Mouse (Mus musculus): ENCODE data around the gene Gabrq. TPM values are rescaled to one million over a fixed set of nuclear protein-coding genes. Genes with fewer than 3 reads are reported as not detected.

The Gabrq gene
- total RNA-seq (2021) = under 1 TPM; 0.09 to 0.24 TPM
- long read RNA-seq, experiment 1 = 0 reads
- long read RNA-seq, experiment 2 = 0 reads

GRCm38 (mm10) chrX:72824776-72825588 lies at the start of gene Gabrq:
TSS of gene Gabrq (plus strand) at chrX:72825178.
- DNase-seq = peak; percentile 31

DNA sequence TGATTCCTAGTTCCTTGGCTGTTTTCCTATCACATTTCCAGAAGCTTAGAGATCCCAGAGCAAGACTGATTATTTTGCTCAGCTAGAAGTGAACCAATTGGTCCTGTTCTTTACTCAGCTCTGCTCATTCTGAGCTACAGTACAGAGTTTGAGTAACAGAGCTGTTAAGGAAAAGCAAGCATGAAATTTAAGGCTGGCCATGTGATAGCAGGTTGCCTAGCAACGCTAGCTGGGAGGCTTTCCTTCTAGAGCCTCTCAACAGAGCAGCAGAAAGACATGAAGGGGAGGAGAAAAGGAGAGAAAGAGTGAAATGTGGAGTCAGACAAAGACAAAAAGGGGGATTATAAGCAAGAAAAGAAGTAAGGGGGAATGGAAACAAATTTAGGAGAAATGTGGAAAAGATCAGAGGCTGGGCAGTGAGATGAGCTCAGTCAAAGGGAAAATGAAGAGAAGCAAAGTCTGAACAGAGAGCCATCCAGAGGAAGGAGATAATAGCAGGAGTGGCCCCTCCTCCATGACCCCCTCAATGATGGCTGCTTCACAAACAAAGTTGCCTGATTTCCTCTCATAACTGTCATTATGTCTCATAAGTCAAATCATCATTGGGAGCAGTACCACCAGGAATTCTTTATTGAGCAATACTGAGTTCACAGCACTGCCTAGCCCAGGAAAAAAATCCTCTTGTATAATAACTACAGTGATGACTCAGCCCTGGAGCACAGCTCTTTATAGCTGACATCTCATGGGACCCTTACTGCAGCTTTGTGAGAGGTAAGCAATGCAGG lies 36.0 kb upstream of the Gabrq start:
- no peak for DNase-seq

DNA sequence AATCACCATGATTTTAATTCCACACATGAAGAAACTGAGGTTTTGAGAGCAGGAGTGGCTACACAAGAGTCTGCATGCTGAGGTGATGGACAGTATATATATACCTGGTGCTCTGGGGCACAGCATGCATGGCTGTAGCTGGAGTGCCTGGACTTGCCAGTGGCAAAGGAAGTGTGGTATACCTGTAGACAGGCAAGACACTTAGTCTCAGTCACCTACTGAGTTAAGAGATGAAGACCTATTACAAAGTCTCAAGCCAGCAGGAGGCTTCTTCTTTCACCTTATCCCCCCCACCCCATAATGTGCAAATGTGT lies 35.5 kb upstream of the Gabrq start:
- DNase-seq = no peak

GRCm38 (mm10) chrX:72819594-72819993 lies 5.4 kb upstream of the Gabrq start:
- DNase-seq = peak; percentile 76

DNA sequence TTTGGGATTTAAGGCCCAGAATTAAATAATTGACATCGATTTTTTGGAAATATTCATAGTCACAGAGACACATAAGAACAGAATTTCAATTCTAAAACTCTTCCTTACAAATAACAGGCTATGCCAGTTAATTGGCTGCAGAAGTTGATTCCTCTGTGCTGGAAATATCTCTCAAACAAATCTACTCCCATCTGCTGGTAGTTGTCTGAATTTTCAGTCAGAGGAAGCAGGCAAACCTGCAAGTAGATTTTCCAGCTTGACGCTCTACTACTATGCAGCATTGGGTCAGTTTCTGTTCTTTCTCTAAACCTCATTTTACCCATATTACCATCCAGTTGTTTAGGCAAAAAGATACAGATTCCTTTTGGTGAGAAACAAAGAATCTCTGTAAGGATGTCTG lies 1.7 kb upstream of the Gabrq start:
- no peak for DNase-seq

GRCm38 (mm10) chrX:72825589-72825905 lies 569 bp downstream of the Gabrq start:
- DNase-seq = no peak

Other genes starting within 250 kb of the Gabrq start
- 1 to 10 TPM in 1 of 2 experiments, under 1 TPM in 1; 0.70 to 1.6 TPM for gene Gabra3, start 168.3 kb upstream of the Gabrq start, total RNA-seq (2021)
- 10 to 100 TPM; 39.1 to 39.5 TPM for gene Cetn2, start 93.2 kb downstream of the Gabrq start, total RNA-seq (2021)
- 10 to 100 TPM; 20.5 to 23.2 TPM for gene Nsdhl, start 93.4 kb downstream of the Gabrq start, total RNA-seq (2021)
- gene Zfp185, start 162.2 kb downstream of the Gabrq start, total RNA-seq (2021) = 1 to 10 TPM; 4.1 to 4.4 TPM
- under 1 TPM; 0.12 to 0.18 TPM for gene Pnma5, start 211.9 kb downstream of the Gabrq start, total RNA-seq (2021)
- gene Pnma3, start 239.6 kb downstream of the Gabrq start, total RNA-seq (2021) = under 1 TPM; 0.27 to 0.76 TPM